Mouse (Mus musculus) adrenal gland, postnatal 36 days (tissue): ENCODE data around the gene Lca5. TPM values are rescaled to one million over a fixed set of nuclear protein-coding genes. Genes with fewer than 3 reads are reported as not detected.

Experiments
- DNase-seq, 2 experiments: peaks; one replicate each; pipeline ENCODE4 v3.0.0; 2021; ENCODE audit warnings: mixed read lengths in 1 of 2
- long read RNA-seq, 2 experiments: library from polyadenylated mRNA; stranded (forward); transcript quantifications; one replicate each; pipeline ENCODE4 v2.0.0; 2021; ENCODE audit warnings: borderline sequencing depth in 2 of 2
- total RNA-seq, 2 experiments: library from RNA; stranded (reverse); gene quantifications; 2 replicates each; pipeline ENCODE4 v1.2.3; 2021

The Lca5 gene
- total RNA-seq: 1 to 10 TPM; 5.1 to 6.9 TPM
- long read RNA-seq, experiment 1, partial matches to known transcripts: 1 of 1 reads
- long read RNA-seq, experiment 1, other reads (novel, unspliced or antisense): 0 of 1 reads
- long read RNA-seq, experiment 2: 0 reads

DNA sequence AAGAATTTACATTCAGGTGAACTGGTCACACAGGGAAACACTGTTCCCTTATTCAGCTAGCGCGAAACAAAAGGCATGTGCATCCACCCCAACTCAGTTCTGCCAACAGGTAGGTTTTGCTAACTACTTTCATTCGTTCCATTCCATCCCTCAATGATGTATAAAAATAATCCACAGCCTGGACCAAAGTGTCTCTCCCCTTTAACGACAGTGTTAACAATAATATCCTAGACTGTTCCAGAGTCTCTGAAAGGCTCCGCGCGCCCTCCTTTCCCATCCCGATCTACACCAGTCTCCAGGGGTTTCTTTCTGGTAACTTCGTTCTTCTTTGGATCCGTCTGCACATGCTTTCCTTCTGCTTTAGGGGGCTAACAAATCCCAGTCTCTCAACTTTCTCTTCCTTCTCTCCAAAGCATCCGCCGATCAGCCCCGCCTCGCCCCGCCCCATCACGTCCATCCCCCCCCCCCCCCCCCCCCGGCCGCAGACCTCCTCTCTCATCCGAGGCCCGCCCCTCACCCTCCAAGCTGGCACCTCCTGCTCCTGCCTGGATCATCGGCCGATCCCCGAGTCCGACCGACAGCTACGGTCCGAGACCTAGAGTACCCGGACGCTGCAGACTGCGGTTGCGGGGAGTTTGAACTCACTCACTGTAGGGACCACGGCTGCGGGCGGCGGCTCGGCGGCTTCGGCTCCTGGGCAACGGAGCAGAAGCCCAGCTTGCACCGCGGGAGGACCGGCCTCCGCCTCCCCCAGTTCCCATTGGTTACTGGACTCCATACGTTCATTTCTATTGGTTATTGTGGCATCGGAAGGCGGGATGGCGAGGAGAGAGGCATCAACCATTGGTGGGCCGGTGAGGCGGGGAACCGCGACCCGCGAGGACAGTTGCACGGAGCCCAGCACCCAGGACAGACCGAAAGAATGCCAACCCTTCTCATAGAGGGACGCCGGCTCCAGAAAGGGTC, at the start of gene Lca5:
Gene Lca5, minus strand, starts transcription at position 736 of the 966 bp plus-strand sequence.
- peak; percentile 94 for DNase-seq

GRCm38 (mm10) chr9:83488491-83489210, 47.7 kb upstream of the Lca5 start:
- DNase-seq: no peak

- no peak for DNase-seq
Observed at GRCm38 (mm10) chr9:83487771-83488470, 47.0 kb upstream of the Lca5 start.

DNA sequence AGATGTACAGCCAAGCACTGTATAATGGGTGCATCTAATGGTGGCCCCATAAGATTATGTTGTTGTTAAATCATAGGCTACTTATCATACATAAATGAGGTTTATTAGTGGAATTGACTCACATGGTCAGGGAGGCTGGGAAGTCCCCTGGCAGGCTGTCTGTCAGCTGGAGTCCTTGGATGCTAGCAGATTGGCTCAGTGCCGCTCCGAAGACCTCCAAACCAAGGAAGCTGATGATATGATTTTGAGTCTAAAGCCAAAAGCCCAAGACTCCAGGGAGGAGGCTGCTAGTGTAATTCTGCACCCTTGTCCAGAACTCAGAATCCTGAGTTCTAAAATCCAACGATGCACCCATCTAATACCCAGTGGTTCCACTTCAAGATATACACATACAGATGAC, 45.0 kb upstream of the Lca5 start:
- peak; percentile 76 to 77 for DNase-seq

DNA sequence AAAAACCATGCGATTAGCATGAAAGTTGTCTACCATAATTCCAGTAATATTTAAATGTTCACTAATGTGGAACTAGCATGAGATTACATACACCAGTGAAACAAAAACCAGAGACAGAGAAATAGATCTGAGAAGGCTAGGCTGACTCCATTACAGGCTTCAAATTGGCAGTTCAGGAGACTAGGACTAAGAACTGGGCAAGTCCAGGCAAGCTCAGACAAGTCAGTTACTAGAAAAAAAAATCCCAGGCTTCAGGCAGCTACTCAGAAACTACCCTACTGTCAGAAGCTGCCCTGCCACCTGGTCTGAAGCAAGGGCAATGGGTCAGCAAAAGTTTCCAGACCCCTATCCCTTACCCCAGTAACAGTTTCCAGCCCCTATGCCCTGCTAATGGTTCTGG, 44.4 kb upstream of the Lca5 start:
- DNase-seq: no peak

- no peak for DNase-seq
Observed at GRCm38 (mm10) chr9:83483419-83483818, 42.5 kb upstream of the Lca5 start.

DNA sequence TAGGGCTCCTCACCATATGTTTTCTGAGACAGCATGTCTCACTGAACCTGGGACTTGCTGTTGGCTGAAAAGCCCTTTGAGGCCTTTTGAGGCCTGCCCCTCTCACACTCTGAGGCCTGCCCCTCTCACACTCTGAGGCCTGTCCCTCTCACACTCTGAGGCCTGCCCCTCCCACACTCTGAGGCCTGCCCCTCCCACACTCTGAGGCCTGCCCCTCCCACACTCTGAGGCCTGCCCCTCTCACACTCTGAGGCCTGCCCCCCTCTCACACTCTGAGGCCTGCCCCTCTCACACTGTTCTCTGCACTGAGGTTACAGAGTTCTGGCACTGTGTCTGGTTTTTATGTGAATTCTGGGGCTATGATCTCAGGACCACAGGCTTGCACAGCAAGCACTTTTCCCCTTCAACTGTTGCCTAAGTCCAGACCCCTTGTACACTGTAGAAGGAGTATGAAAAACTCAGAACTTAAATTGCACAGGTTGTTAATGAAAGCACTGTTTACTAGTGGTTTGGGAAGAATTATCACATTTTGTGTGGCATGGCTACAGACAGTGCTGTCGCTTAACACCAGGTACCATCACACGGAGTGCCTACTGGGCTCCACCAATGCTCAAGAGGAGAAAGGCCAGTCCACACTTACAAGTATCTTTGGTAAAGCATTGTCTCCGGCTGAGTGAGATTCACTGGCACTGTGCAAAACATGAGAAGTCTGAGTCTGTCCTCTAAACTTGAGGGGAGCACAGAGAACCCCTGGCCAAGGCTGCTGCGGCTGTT, 41.4 kb upstream of the Lca5 start:
- DNase-seq: no peak

- DNase-seq: no peak
Observed at GRCm38 (mm10) chr9:83469871-83470270, 28.9 kb upstream of the Lca5 start.

GRCm38 (mm10) chr9:83447771-83448170, 6.8 kb upstream of the Lca5 start:
- peak; percentile 65 to 70 for DNase-seq

- DNase-seq: no peak
Observed at GRCm38 (mm10) chr9:83447176-83447575, 6.2 kb upstream of the Lca5 start.

- no peak for DNase-seq
Observed at GRCm38 (mm10) chr9:83437621-83438020, 3.3 kb downstream of the Lca5 start.

DNA sequence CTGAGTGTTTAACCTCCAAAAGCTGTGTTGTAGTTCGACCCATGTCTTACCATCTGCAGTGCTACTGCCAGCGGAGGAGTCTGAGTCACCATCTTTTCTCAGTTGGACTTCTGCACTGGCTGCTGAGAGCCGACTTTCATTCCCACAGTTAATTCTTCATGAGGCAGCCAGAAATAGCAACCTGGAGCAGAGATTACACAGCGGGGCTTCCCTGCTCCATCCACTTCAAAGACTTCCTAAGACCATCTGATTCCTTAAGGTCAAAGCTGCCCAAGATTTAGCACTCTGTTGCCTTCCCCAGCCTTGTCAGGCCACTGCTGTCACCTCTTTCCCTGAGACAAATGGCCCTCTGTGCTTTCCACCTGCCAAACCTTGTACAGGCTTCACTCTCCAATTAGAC, 6.4 kb downstream of the Lca5 start:
- DNase-seq: peak in 1 of 2 experiments; percentile 9

- DNase-seq: peak in 1 of 2 experiments; percentile 38
Observed at GRCm38 (mm10) chr9:83433661-83434060, 7.3 kb downstream of the Lca5 start.

DNA sequence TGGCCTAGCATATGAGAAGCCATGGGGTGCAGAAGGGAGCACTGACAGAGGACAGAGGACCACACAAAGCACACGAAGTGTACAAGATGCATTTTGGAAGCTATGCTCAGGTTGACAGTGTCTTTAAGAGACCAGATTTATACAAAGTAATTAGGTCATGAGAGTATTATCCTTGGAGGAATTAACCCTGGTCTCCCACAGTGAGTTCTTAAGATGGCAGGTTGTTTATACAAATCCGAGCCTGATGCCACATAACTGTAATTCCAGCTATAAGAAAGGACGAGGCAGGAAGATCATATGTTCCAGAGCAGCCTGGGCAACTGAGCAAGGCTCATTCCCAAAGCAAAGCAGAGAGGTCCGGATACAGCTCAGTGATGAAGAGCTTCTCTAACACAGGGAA, 13.0 kb downstream of the Lca5 start:
- no peak for DNase-seq

GRCm38 (mm10) chr9:83418965-83419364, 22.0 kb downstream of the Lca5 start:
- DNase-seq: no peak

DNA sequence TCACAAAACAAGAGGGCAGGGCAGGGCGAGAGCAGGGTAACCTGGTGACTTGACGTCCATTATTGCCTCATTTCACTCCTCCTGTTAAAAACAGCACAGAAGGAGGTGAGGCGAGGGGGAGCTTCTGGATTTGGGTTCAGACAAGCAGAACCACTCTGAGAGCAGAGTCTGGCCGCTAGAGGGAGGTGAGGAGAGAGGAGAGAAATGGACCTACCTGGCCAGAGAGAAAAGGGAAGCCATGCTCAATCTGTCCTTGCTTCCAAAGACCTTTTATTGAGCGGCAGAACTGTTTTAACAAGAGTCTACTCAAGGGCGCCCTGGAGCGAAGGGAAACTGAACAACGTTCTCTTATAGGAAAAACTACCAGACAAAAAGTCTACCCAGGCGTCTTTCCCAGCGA, 27.9 kb downstream of the Lca5 start:
- peak; percentile 43 to 51 for DNase-seq

- DNase-seq: no peak
Observed at GRCm38 (mm10) chr9:83405150-83405549, 35.8 kb downstream of the Lca5 start.

DNA sequence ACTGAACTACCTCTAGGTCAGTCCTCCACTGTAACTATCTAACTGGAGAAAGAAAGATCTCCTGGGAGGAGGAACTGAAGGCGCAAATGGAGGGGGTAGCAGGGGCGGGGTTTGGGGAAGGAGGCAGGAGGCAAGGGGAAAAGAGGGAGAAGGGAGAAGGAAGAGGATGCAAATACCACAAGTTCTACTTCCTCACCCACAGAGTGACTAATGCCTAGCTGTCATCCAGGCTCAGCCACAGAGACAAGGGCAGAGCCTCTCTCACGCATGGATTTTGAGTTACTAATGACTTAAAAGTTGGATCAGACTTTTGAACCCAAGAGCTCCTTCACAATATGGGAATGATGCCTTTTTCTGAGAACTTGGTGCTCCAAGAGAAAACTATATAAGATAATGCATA, 40.1 kb downstream of the Lca5 start:
- no peak for DNase-seq

GRCm38 (mm10) chr9:83399414-83399813, 41.5 kb downstream of the Lca5 start:
- DNase-seq: no peak

- no peak for DNase-seq
Observed at GRCm38 (mm10) chr9:83398260-83398659, 42.7 kb downstream of the Lca5 start.

DNA sequence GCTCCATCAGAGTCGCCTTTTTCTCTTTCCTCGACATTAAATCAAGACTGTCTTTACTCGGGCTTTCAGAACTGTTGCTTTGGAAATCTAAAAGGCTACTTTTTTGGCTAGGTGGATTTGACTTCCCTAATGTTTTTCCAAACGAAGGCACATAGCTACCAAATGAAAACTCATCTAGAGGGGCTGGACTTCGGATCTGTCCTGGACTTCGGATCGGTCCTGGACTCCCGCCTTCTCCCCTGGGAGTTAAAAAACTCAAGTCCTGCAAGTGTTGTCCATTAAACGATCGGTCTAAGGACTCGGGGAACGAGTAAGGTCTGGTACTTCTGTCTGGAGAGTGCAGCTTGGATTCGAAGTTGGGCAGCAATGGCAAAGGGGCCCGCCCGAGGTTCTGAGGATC, 45.5 kb downstream of the Lca5 start:
- no peak for DNase-seq

DNA sequence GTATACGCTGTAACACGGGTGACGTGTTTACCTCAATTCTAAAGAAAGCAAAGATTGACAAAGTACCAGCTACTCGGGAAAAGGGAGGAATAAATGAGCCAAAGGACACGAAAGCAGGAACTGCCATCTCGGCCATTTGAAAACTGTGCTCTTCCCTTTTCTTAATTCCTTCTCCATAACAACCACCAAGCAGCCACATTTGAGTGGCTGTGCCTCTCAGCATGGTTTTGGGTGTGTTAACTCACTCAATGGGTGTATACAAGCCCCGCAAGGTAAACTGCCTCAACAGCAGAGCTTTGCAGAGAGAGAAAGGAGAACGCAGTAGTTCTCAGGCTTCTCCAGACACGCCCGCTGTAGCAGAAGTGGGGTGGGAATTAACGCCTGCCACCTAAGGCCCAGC, 48.9 kb downstream of the Lca5 start:
- no peak for DNase-seq
